8 mouse cellular contexts compared by ENCODE assay signal in the genomic region with DNA sequence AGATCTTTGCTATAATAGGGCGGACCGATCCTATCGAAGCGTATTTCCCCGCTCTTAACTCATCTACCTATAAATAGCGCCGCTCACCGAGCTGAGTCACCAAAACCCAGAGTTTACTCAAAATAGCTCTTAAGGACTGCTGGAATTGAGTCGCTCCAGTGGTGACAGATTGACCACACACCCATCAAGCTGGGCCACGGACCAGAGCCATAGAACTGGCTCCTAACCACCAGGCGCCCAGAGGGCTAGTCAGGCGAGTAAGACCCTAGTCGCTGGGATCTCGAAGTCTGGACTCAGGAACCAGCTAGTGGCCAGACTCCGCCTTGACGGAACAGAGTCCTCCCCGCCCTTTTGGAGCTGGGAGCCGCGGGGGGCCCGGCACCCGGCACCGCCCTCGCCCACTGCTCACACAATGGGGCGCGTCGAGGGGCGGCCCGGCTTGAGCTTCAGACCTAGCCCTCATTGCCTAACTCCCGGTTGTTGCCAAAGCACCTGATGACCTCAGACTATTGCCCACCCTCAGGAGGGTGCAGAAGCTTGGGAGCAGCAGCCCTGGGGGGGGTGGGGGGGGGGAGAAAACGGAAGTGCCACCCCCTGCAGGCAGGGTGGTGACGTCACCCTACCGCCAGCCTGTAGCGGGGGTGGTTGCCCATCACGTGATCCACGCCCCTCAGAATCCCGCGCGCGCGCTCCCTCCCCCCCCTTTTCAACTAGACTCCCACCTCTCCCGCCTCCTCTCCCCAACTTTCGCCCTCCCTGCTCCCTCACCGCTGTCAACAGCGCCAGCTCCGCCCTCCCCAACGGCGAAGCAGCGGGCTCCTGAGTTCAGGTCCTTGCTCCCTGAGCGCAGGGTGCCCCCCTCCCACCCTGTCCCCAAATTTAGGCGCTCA.
DNase-seq lines count a peak whose midpoint lies in the region; ATAC-seq and TF ChIP-seq lines count a peak whose summit lies in the region.

No protein-coding gene starts in this region.

- peak overlapping the region; percentile 98 for H3K27ac ChIP-seq in cerebellum, adult 2 months (ENCODE audit: insufficient read depth, low read length)
- H3K27ac ChIP-seq in forebrain, postnatal 0 days (ENCODE audit: low read depth, low read length) = peak overlapping the region; percentile 98
- peak overlapping the region; percentile 98 for H3K27ac ChIP-seq in lung, embryonic 15.5 days
- H3K27ac ChIP-seq in olfactory bulb, adult 2 months (ENCODE audit: insufficient read depth, low read depth, low read length) = peak overlapping the region; percentile 97

- H3K9me3 ChIP-seq in forebrain, postnatal 0 days (ENCODE audit: low read length) = no peaks in the 10 kb centered on the region
- no peaks in the 10 kb centered on the region for H3K9me3 ChIP-seq in lung, embryonic 15.5 days

- H3K9ac ChIP-seq in forebrain, postnatal 0 days = peak overlapping the region; percentile 82
- peak overlapping the region; percentile 83 for H3K9ac ChIP-seq in lung, embryonic 15.5 days

- peak; percentile 78 for ATAC-seq in forebrain, postnatal 0 days
- ATAC-seq in lung, embryonic 15.5 days (ENCODE audit: borderline replicate concordance, extremely low read depth, low FRiP score, low TSS enrichment) = peak; percentile 76

- no peaks in the 10 kb centered on the region for H3K27me3 ChIP-seq in cerebellum, adult 2 months (ENCODE audit: control insufficient read depth, insufficient read depth, low read length)
- no peaks in the 10 kb centered on the region; the same call in 1 of the 2 replicates for H3K27me3 ChIP-seq in forebrain, postnatal 0 days (ENCODE audit: insufficient read depth, low read length)
- peaks cover 17% of the 10 kb centered on the region; the same call in 1 of the 2 replicates for H3K27me3 ChIP-seq in lung, embryonic 15.5 days

- peak; percentile 89 for DNase-seq in MN1 (ENCODE audit: low spot score)
- peak; percentile 89 to 91 for DNase-seq in cerebellum, adult 2 months
- peak; percentile 96 for DNase-seq in forebrain, postnatal 0 days
- DNase-seq in heart, postnatal 4 days = peak; percentile 93
- peak; percentile 55 for DNase-seq in layer of hippocampus, adult 9-10 months (ENCODE audit: low spot score)
- peak; percentile 93 for DNase-seq in thymus, postnatal 0 days (ENCODE audit: low spot score)

- no peaks in the 10 kb centered on the region for H3K36me3 ChIP-seq in forebrain, postnatal 0 days (ENCODE audit: insufficient read depth)
- no peaks in the 10 kb centered on the region for H3K36me3 ChIP-seq in lung, embryonic 15.5 days

- WGBS in cerebellum, adult 2 months = under 1% methylated on average over 45 of the region's 50 CpGs
- 2% methylated on average over 50 of the region's 50 CpGs for WGBS in forebrain, postnatal 0 days
- under 1% methylated on average over 50 of the region's 50 CpGs for WGBS in lung, embryonic 15.5 days
- under 1% methylated on average over 49 of the region's 50 CpGs for WGBS in olfactory bulb, adult 2 months

- TF ChIP-seq POLR2A in cerebellum, adult 2 months (IDR thresholded peaks at IDR 0.05; ENCODE audit: borderline replicate concordance, insufficient read depth, low read length) = peak; percentile 61
- peak; percentile 54 for TF ChIP-seq POLR2A in olfactory bulb, adult 2 months (IDR thresholded peaks at IDR 0.05; ENCODE audit: insufficient read depth, low read depth, low read length)

- peak overlapping the region; percentile 94 for H3K4me3 ChIP-seq in cerebellum, adult 2 months (replicated peaks; ENCODE audit: insufficient read depth, low read depth, low read length)
- H3K4me3 ChIP-seq in forebrain, postnatal 0 days (ENCODE audit: low read depth, low read length) = peak overlapping the region; percentile 96
- H3K4me3 ChIP-seq in lung, embryonic 15.5 days = peak overlapping the region; percentile 89
- peak overlapping the region; percentile 99 for H3K4me3 ChIP-seq in olfactory bulb, adult 2 months (ENCODE audit: insufficient read depth, low read depth, low read length)

- H3K4me2 ChIP-seq in forebrain, postnatal 0 days (ENCODE audit: low read depth) = peak overlapping the region; percentile 93
- peak overlapping the region; percentile 93 for H3K4me2 ChIP-seq in lung, embryonic 15.5 days

- TF ChIP-seq CTCF in cerebellum, adult 2 months (IDR thresholded peaks at IDR 0.05; ENCODE audit: borderline replicate concordance, insufficient read depth, low read depth, low read length) = peak; percentile 21; the same call in 1 of the 2 replicates
- peak; percentile 31 for TF ChIP-seq CTCF in forebrain, postnatal 0 days (IDR thresholded peaks at IDR 0.05; ENCODE audit: low read depth)
- no peak for TF ChIP-seq CTCF in olfactory bulb, adult 2 months (IDR thresholded peaks at IDR 0.05; ENCODE audit: insufficient read depth, low read depth, low read length)

- peaks cover 10% of the 10 kb centered on the region; the same call in 1 of the 2 replicates for H3K4me1 ChIP-seq in cerebellum, adult 2 months (ENCODE audit: control insufficient read depth, insufficient read depth, low read length)
- peaks cover 4% of the 10 kb centered on the region for H3K4me1 ChIP-seq in forebrain, postnatal 0 days (ENCODE audit: insufficient read depth)
- H3K4me1 ChIP-seq in lung, embryonic 15.5 days = peaks cover 42% of the 10 kb centered on the region
- H3K4me1 ChIP-seq in olfactory bulb, adult 2 months (ENCODE audit: control insufficient read depth, insufficient read depth, low read length) = peaks cover 6% of the 10 kb centered on the region

Comparison
In these comparisons a context has a peak if more than half of its experiments do, and no peak if none do; other contexts are left out.
1. Peak in every context shown above with its lines: DNase-seq, ATAC-seq, H3K4me3 ChIP-seq and H3K27ac ChIP-seq.